Mouse (Mus musculus) neural tube, embryonic 15.5 days (tissue): Measurements from ENCODE around the gene Gm4201. TPM values are rescaled to one million over a fixed set of nuclear protein-coding genes. Genes with fewer than 3 reads are reported as not detected.
"Not testable (repeated sequence)": the region's sequence is repeated elsewhere in the genome, so short reads cannot be mapped to it uniquely, and the experiment has no call there.

Experiments used
- ATAC-seq: fragments of 200-750 bp; cut with Nextera tagmentation; 2 replicates; pipeline ENCODE4 v1.8.0; 2017; ENCODE audit warnings: mild to moderate bottlenecking, moderate TSS enrichment, moderate library complexity; ENCODE audit not compliant: low FRiP score
- H3K27ac ChIP-seq: fragments of 300-500 bp; sonication (generic); replicated peaks from 2 replicates; pipeline ENCODE4 v1.5.1; 2015; ENCODE audit warnings: mild to moderate bottlenecking, inconsistent platforms
- H3K27me3 ChIP-seq: fragments of 300-500 bp; sonication (generic); replicated peaks from 2 replicates; pipeline ENCODE4 v1.6.1; 2015; ENCODE audit warnings: inconsistent platforms
- H3K36me3 ChIP-seq: fragments of 300-500 bp; sonication (generic); 2 replicates; pipeline ENCODE4 v1.6.1; 2015; ENCODE audit warnings: inconsistent platforms
- H3K4me1 ChIP-seq: fragments of 300-500 bp; sonication (generic); 2 replicates; pipeline ENCODE4 v1.6.1; 2015; ENCODE audit warnings: inconsistent platforms
- H3K4me2 ChIP-seq: fragments of 300-500 bp; sonication (generic); 2 replicates; pipeline ENCODE4 v1.6.1; 2015; ENCODE audit warnings: inconsistent platforms, mild to moderate bottlenecking, moderate library complexity
- H3K4me3 ChIP-seq: fragments of 300-500 bp; sonication (generic); replicated peaks from 2 replicates; pipeline ENCODE4 v1.5.1; 2015; ENCODE audit warnings: mild to moderate bottlenecking, inconsistent platforms
- H3K9ac ChIP-seq: fragments of 300-500 bp; sonication (generic); replicated peaks from 2 replicates; pipeline ENCODE4 v1.6.1; 2015; ENCODE audit warnings: mild to moderate bottlenecking, inconsistent platforms
- H3K9me3 ChIP-seq: fragments of 300-500 bp; sonication (generic); replicated peaks from 2 replicates; pipeline ENCODE4 v1.6.1; 2016; ENCODE audit warnings: inconsistent platforms
- WGBS: fragments of 180-500 bp; shearing (Covaris S2); methylation state at CpG from one replicate; pipeline ENCODE4 v1.1.7; 2015; ENCODE audit warnings: mixed read lengths; 5-methylcytosine and 5-hydroxymethylcytosine counted together
- polyA plus RNA-seq: library from polyadenylated mRNA; unstranded; fragments of >200 nt; fragmentation: Nextera tagmentation; extraction: Ambion mirVana; gene quantifications from 2 replicates; pipeline ENCODE4 v1.2.1, GENCODE M21; 2015

Gene Gm4201
- polyA plus RNA-seq: not detected in 2 replicates

DNA sequence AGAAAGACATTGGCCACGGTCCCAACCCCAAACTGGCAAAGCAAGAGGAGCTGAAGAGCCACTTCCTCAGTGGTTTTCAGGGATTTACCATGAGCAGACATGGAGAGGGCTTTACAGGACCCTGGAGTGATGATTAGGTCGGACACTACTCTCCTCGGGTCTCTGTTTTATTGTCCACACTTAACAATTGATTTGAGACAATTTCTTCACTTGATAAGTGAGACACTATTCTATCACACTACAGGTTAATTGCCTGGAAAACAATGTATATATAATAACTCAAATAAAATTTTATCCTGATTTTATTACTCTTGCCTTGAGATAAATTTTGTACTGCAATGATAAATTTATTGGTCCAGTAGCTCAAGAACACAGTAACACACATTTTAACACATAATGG is at the start of gene Gm4201:
Gene Gm4201, minus strand, starts transcription at position 101 of the 400 bp plus-strand sequence.
- H3K27me3 ChIP-seq, H3K4me2 ChIP-seq, H3K27ac ChIP-seq, H3K9me3 ChIP-seq, H3K4me3 ChIP-seq, H3K36me3 ChIP-seq, H3K9ac ChIP-seq, ATAC-seq, H3K4me1 ChIP-seq: not testable (repeated sequence)
- WGBS: no CpG with 5 or more reads among the region's 3 CpGs

DNA sequence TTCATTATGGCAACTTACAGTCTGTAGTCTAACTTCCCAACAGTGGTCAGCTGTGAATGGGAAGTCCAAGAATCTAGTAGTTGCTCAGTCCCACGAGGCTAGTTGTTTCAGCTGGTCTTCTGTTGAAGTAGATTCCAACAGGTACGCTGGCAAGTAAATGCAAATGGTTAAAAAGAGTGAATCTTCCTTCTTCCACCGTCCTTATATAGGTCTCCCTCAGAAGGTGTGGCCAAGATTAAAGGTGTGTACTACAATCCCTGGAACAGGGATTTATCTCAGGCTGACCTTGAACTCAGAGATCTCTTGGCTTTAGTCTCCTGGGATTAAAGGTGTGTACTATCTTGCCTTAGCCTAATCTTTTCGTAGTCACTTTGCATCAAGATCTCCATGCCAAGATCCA is 22.9 kb upstream of the Gm4201 start, which contains the start of gene Gm4565:
Gene Gm4565, minus strand, starts transcription at position 101 of the 400 bp plus-strand sequence.
- not testable (repeated sequence) for H3K4me3 ChIP-seq, H3K9ac ChIP-seq, ATAC-seq, H3K4me1 ChIP-seq, H3K27me3 ChIP-seq, H3K36me3 ChIP-seq, H3K9me3 ChIP-seq, H3K27ac ChIP-seq, H3K4me2 ChIP-seq
- 88% methylated on average over 2 of the region's 4 CpGs for WGBS

DNA sequence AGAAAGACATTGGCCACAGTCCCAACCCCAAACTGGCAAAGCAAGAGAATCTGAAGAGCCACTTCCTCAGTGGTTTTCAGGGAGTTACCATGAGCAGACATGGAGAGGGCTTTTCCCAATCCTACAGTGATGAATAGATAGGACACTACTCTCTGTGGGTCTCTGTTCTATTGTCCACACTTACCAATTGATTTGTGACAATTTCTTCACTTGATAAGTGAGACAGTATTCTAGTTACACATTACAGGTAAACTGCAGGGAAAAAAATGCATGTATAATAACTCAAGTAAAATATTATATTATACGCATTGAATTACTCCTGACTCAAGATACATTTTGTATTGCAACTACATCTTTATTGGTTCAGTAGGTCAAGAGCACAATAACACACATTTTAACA is 30.4 kb downstream of the Gm4201 start, which contains the start of gene Gm8677:
Gene Gm8677, minus strand, starts transcription at position 101 of the 400 bp plus-strand sequence.
- WGBS: no CpG with 5 or more reads among the region's 1 CpGs
- H3K4me1 ChIP-seq, H3K4me3 ChIP-seq, H3K9me3 ChIP-seq, ATAC-seq, H3K27me3 ChIP-seq, H3K36me3 ChIP-seq, H3K27ac ChIP-seq, H3K4me2 ChIP-seq, H3K9ac ChIP-seq: not testable (repeated sequence)

DNA sequence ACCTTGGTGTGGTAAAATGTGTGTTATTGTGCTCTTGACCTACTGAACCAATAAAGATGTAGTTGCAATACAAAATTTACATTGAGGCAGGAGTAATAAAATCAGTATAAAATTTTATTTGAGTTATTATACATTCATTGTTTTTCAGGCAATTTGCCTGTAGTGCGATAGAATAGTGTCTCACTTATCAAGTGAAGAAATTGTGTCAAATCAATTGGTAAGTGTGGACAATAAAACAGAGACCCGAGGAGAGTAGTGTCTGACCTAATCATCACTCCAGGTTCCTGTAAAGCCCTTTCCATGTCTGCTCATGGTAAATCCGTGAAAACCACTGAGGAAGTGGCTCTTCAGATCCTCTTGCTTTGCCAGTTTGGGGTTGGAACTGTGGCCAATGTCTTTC is 42.5 kb downstream of the Gm4201 start, which contains the start of gene Vmn1r152:
Gene Vmn1r152, plus strand, starts transcription at position 301 of the 400 bp plus-strand sequence.
- H3K9me3 ChIP-seq, H3K4me2 ChIP-seq, H3K4me3 ChIP-seq, H3K36me3 ChIP-seq, ATAC-seq, H3K27me3 ChIP-seq, H3K9ac ChIP-seq, H3K4me1 ChIP-seq, H3K27ac ChIP-seq: not testable (repeated sequence)
- no CpG with 5 or more reads among the region's 3 CpGs for WGBS

Other genes starting within 250 kb of the Gm4201 start
- gene Gm4187, start 235.6 kb downstream of the Gm4201 start, polyA plus RNA-seq: not detected in 2 replicates
- gene Gm8660, start 194.3 kb downstream of the Gm4201 start, polyA plus RNA-seq: not detected in 2 replicates
- not detected in 2 replicates for gene Vmn1r148, start 151.8 kb downstream of the Gm4201 start, polyA plus RNA-seq
- not detected in 2 replicates for gene Vmn1r149, start 127.1 kb downstream of the Gm4201 start, polyA plus RNA-seq
- not detected in 2 replicates for gene Gm10665, start 101.3 kb downstream of the Gm4201 start, polyA plus RNA-seq
- not detected in 2 replicates for gene Vmn1r151, start 65.7 kb downstream of the Gm4201 start, polyA plus RNA-seq
- not detected in 2 replicates for gene Vmn1r152, start 42.4 kb downstream of the Gm4201 start, polyA plus RNA-seq
- gene Gm8677, start 30.5 kb downstream of the Gm4201 start, polyA plus RNA-seq: not detected in 2 replicates
- gene Gm4565, start 22.8 kb upstream of the Gm4201 start, polyA plus RNA-seq: not detected in 2 replicates
- not detected in 2 replicates for gene Vmn1r155, start 92.7 kb upstream of the Gm4201 start, polyA plus RNA-seq
- not detected in 2 replicates for gene Gm8693, start 127.0 kb upstream of the Gm4201 start, polyA plus RNA-seq
- gene Gm4567, start 154.4 kb upstream of the Gm4201 start, polyA plus RNA-seq: not detected in 2 replicates
- gene Vmn1r157, start 196.4 kb upstream of the Gm4201 start, polyA plus RNA-seq: not detected in 2 replicates
- gene Vmn1r158, start 225.4 kb upstream of the Gm4201 start, polyA plus RNA-seq: not detected in 2 replicates